Mouse (Mus musculus) embryonic facial prominence, embryonic 13.5 days (tissue): ENCODE data around the gene Pqlc2. TPM values are rescaled to one million over a fixed set of nuclear protein-coding genes. Genes with fewer than 3 reads are reported as not detected.
A peak's percentile ranks its signal among the peaks of the same experiment; 100 is the strongest.

ENCODE experiments used
- ATAC-seq: fragments of 200-750 bp; cut with Nextera tagmentation; 2 replicates; pipeline ENCODE4 v1.8.0; 2017; ENCODE audit warnings: low read depth; ENCODE audit not compliant: insufficient number of reproducible peaks, insufficient read depth, low FRiP score, low TSS enrichment
- H3K27ac ChIP-seq: fragments of 300-500 bp; sonication (generic); 2 replicates; pipeline ENCODE4 v1.5.1; 2015; ENCODE audit warnings: moderate library complexity, mild to moderate bottlenecking, inconsistent platforms
- H3K27me3 ChIP-seq: fragments of 300-500 bp; sonication (generic); 2 replicates; pipeline ENCODE4 v1.6.1; 2015; ENCODE audit warnings: mild to moderate bottlenecking, inconsistent platforms
- H3K36me3 ChIP-seq: fragments of 300-500 bp; sonication (generic); 2 replicates; pipeline ENCODE4 v1.6.1; 2015; ENCODE audit warnings: mild to moderate bottlenecking, inconsistent platforms
- H3K4me1 ChIP-seq: fragments of 300-500 bp; sonication (generic); 2 replicates; pipeline ENCODE4 v1.6.1; 2015; ENCODE audit warnings: inconsistent platforms
- H3K4me2 ChIP-seq: fragments of 300-500 bp; sonication (generic); 2 replicates; pipeline ENCODE4 v1.6.1; 2015; ENCODE audit warnings: moderate library complexity, mild to moderate bottlenecking, inconsistent platforms
- H3K4me3 ChIP-seq: fragments of 300-500 bp; sonication (generic); 2 replicates; pipeline ENCODE4 v1.5.1; 2015; ENCODE audit warnings: mild to moderate bottlenecking, inconsistent platforms
- H3K9ac ChIP-seq: fragments of 300-500 bp; sonication (generic); 2 replicates; pipeline ENCODE4 v1.6.1; 2015; ENCODE audit warnings: mild to moderate bottlenecking, inconsistent platforms
- H3K9me3 ChIP-seq: fragments of 300-500 bp; sonication (generic); 2 replicates; pipeline ENCODE4 v1.6.1; 2016; ENCODE audit warnings: inconsistent platforms
- WGBS: fragments of 180-500 bp; shearing (Covaris S2); methylation state at CpG from one replicate; pipeline ENCODE4 v1.1.7; 2015; ENCODE audit warnings: mixed read lengths; 5-methylcytosine and 5-hydroxymethylcytosine counted together
- polyA plus RNA-seq: library from polyadenylated mRNA; unstranded; fragments of >200 nt; fragmentation: Nextera tagmentation; extraction: Ambion mirVana; gene quantifications from 2 replicates; pipeline ENCODE4 v1.2.1, GENCODE M21; 2015

The Pqlc2 gene
- polyA plus RNA-seq, result 14.9 and 16.7 TPM in 2 replicates

GRCm38 (mm10) chr4:139310171-139310898 lies at the start of gene Pqlc2, which contains the start of gene Akr7a5:
Pqlc2 (minus strand) TSS chr4:139310708.
Akr7a5 (plus strand) TSS chr4:139310744.
- Histone ChIP-seq H3K4me3 (peak within 1 kb of the TSS; percentile 99), H3K9me3 (no peaks in the 10 kb centered on the region), H3K4me1 (peaks cover 31% of the 10 kb centered on the region), H3K4me2 (peak within 1 kb of the TSS; percentile 96), H3K27me3 (no peaks in the 10 kb centered on the region), H3K9ac (peak within 1 kb of the TSS; percentile 97), H3K27ac (peak within 1 kb of the TSS; percentile 81), H3K36me3 (peaks cover 33% of the 10 kb centered on the region)
- ATAC-seq, result peak; percentile 79
- WGBS, result under 1% methylated on average over 63 of the region's 63 CpGs

- Histone ChIP-seq H3K4me2 (no peak overlapping the region), H3K4me1 (peaks cover 9% of the 10 kb centered on the region), H3K27me3 (no peaks in the 10 kb centered on the region), H3K4me3 (no peak overlapping the region), H3K9ac (no peak overlapping the region), H3K9me3 (no peaks in the 10 kb centered on the region), H3K27ac (no peak overlapping the region), H3K36me3 (peaks cover 76% of the 10 kb centered on the region)
- no peak for ATAC-seq
- 91% methylated on average over 3 of the region's 3 CpGs for WGBS
Measured at GRCm38 (mm10) chr4:139357211-139357610, 46.7 kb upstream of the Pqlc2 start.

- ATAC-seq, result no peak
- Histone ChIP-seq H3K4me3 (peak overlapping the region; percentile 88), H3K9me3 (no peaks in the 10 kb centered on the region), H3K4me2 (peak overlapping the region; percentile 95), H3K36me3 (peaks cover 54% of the 10 kb centered on the region), H3K27ac (0 out of 2 replicates have a peak overlapping the region, but pooled peaks have one; percentile 94), H3K4me1 (peaks cover 21% of the 10 kb centered on the region), H3K9ac (peak overlapping the region; percentile 94), H3K27me3 (no peaks in the 10 kb centered on the region)
- 1% methylated on average over 7 of the region's 7 CpGs for WGBS
Measured at GRCm38 (mm10) chr4:139352832-139353231, 42.3 kb upstream of the Pqlc2 start.

GRCm38 (mm10) chr4:139351931-139352711 lies 41.6 kb upstream of the Pqlc2 start, which contains the start of the genes Mrto4, Emc1 and Ubr4:
Mrto4 (minus strand) TSS chr4:139352576.
Emc1 (plus strand) TSS chr4:139352587.
Ubr4 (plus strand) TSS chr4:139352609.
- Histone ChIP-seq H3K4me1 (peaks cover 21% of the 10 kb centered on the region), H3K9ac (peak within 1 kb of the TSS; percentile 94), H3K27ac (peak within 1 kb of the TSS; percentile 94), H3K36me3 (peaks cover 54% of the 10 kb centered on the region), H3K27me3 (no peaks in the 10 kb centered on the region), H3K9me3 (no peaks in the 10 kb centered on the region), H3K4me2 (peak within 1 kb of the TSS; percentile 95), H3K4me3 (peak within 1 kb of the TSS; percentile 88)
- peak; percentile 85 for ATAC-seq
- WGBS, result under 1% methylated on average over 64 of the region's 64 CpGs

GRCm38 (mm10) chr4:139345416-139346019 lies 35.0 kb upstream of the Pqlc2 start:
- Histone ChIP-seq H3K4me2 (no peak overlapping the region), H3K9me3 (no peaks in the 10 kb centered on the region), H3K36me3 (peaks cover 51% of the 10 kb centered on the region), H3K4me3 (no peak overlapping the region), H3K27me3 (no peaks in the 10 kb centered on the region), H3K4me1 (peaks cover 6% of the 10 kb centered on the region), H3K9ac (no peak overlapping the region), H3K27ac (no peak overlapping the region)
- 76% methylated on average over 23 of the region's 23 CpGs for WGBS
- no peak for ATAC-seq

GRCm38 (mm10) chr4:139343718-139344117 lies 33.2 kb upstream of the Pqlc2 start:
- H3K4me3 ChIP-seq, result no peak overlapping the region
- 51% methylated on average over 5 of the region's 5 CpGs for WGBS
- H3K27ac ChIP-seq, result no peak overlapping the region
- H3K27me3 ChIP-seq, result no peaks in the 10 kb centered on the region
- H3K36me3 ChIP-seq, result peaks cover 37% of the 10 kb centered on the region
- no peak overlapping the region for H3K4me2 ChIP-seq
- no peak overlapping the region for H3K9ac ChIP-seq
- ATAC-seq, result no peak
- 0 out of 2 replicates have a peak, but pooled peaks cover 5% of the 10 kb centered on the region for H3K4me1 ChIP-seq
- H3K9me3 ChIP-seq, result no peaks in the 10 kb centered on the region

- Histone ChIP-seq H3K4me1 (0 out of 2 replicates have a peak, but pooled peaks cover 5% of the 10 kb centered on the region), H3K9me3 (no peaks in the 10 kb centered on the region), H3K4me3 (no peak overlapping the region), H3K27ac (no peak overlapping the region), H3K36me3 (peaks cover 17% of the 10 kb centered on the region), H3K4me2 (no peak overlapping the region), H3K9ac (no peak overlapping the region), H3K27me3 (peaks cover 12% of the 10 kb centered on the region)
- no peak for ATAC-seq
- 78% methylated on average over 7 of the region's 7 CpGs for WGBS
Measured at GRCm38 (mm10) chr4:139341556-139342233, 31.2 kb upstream of the Pqlc2 start.

- Histone ChIP-seq H3K4me2 (no peak overlapping the region), H3K9ac (no peak overlapping the region)
- WGBS, result 87% methylated on average over 4 of the region's 4 CpGs
Measured at GRCm38 (mm10) chr4:139340835-139341234, 30.3 kb upstream of the Pqlc2 start.

GRCm38 (mm10) chr4:139338145-139338544 lies 27.6 kb upstream of the Pqlc2 start:
- Histone ChIP-seq H3K4me1 (no peaks in the 10 kb centered on the region), H3K27ac (no peak overlapping the region), H3K9ac (no peak overlapping the region), H3K9me3 (no peaks in the 10 kb centered on the region), H3K4me3 (no peak overlapping the region), H3K4me2 (no peak overlapping the region), H3K36me3 (no peaks in the 10 kb centered on the region), H3K27me3 (peaks cover 16% of the 10 kb centered on the region)
- WGBS, result 57% methylated on average over 33 of the region's 33 CpGs
- ATAC-seq, result no peak

More at GRCm38 (mm10) chr4:139340835-139341234, 30.3 kb upstream of the Pqlc2 start:
- Histone ChIP-seq H3K27ac (no peak overlapping the region), H3K4me3 (no peak overlapping the region), H3K9me3 (no peaks in the 10 kb centered on the region), H3K27me3 (peaks cover 16% of the 10 kb centered on the region), H3K36me3 (peaks cover 9% of the 10 kb centered on the region), H3K4me1 (0 out of 2 replicates have a peak, but pooled peaks cover 5% of the 10 kb centered on the region)
- ATAC-seq, result no peak

GRCm38 (mm10) chr4:139336822-139337483 lies 26.4 kb upstream of the Pqlc2 start:
- no peak overlapping the region for H3K27ac ChIP-seq
- H3K36me3 ChIP-seq, result no peaks in the 10 kb centered on the region
- H3K9me3 ChIP-seq, result no peaks in the 10 kb centered on the region
- ATAC-seq, result no peak; the same call in 1 of the 2 replicates
- no peaks in the 10 kb centered on the region for H3K4me1 ChIP-seq
- H3K27me3 ChIP-seq, result peaks cover 16% of the 10 kb centered on the region
- H3K4me3 ChIP-seq, result peak overlapping the region; percentile 24
- 31% methylated on average over 24 of the region's 24 CpGs for WGBS
- peak overlapping the region; percentile 49; the same call in 1 of the 2 replicates for H3K9ac ChIP-seq
- peak overlapping the region; percentile 57 for H3K4me2 ChIP-seq
